Mouse (Mus musculus) macrophage (primary cell): Measurements from ENCODE around the gene Prkag2. TPM values are rescaled to one million over a fixed set of nuclear protein-coding genes. Genes with fewer than 3 reads are reported as not detected.

Source experiments
- H3K27ac ChIP-seq: fragments of 350-480 bp; formaldehyde crosslinking; 2 replicates; pipeline ENCODE4 v1.9.0; 2021
- H3K36me3 ChIP-seq: fragments of 350-480 bp; formaldehyde crosslinking; 2 replicates; pipeline ENCODE4 v1.9.0; 2021; ENCODE audit errors: inconsistent target
- H3K4me3 ChIP-seq: fragments of 350-480 bp; formaldehyde crosslinking; 2 replicates; pipeline ENCODE4 v1.9.0; 2021; ENCODE audit errors: inconsistent target
- H3K79me2 ChIP-seq: fragments of 350-480 bp; formaldehyde crosslinking; 2 replicates; pipeline ENCODE4 v1.9.0; 2021; ENCODE audit errors: inconsistent target
- WGBS: methylation state at CpG from one replicate; pipeline ENCODE4 v1.1.7; 2026; ENCODE audit warnings: inconsistent platforms; ENCODE audit not compliant: missing documents; 5-methylcytosine and 5-hydroxymethylcytosine counted together
- polyA plus RNA-seq: library from polyadenylated mRNA; stranded (reverse); fragments of 250-400 nt; gene quantifications from 3 replicates; pipeline ENCODE4 v1.2.4, GENCODE M21; 2018; ENCODE audit warnings: inconsistent platforms

Prkag2 gene
- polyA plus RNA-seq, 1 experiment from 2014 or later, result 28.2 TPM

DNA sequence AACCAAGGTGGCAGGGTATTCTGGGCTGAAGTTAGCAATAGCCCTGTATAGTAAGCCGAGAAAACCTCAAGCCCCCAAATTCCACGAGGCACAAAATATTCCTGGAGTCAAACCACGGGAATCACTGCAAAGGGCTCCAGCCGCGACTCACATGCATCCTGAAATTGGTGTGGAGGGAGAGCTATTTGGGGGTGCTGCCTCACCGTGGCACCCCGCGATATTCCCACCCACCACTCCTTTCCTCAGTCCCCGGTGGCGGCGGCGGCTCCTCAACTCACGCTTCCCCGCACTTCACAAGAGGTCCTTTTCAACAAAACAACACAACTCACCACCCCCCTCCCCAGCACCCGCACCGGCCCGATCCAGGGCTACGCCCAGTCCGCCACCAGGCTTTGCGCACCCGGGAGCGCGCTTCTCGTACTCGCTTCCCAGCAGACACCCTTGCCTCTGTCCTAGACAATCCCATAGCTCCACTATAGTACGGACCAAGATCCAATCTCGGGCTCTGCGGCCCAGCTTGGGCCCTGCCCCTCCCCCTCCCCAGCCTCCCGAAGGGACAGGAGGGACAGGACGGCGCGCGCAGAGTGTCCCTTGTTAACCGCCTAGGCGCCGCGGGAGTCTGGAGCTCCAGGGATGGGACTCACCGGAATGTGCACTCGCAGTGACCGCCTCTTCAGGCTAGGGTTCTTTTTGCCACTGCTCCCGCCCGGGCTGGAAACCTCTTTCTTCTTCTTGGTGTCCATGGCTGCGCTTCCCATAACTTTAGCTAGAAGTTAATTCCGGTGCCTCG, 880 bp downstream of the Prkag2 start:
- peaks cover 56% of the 10 kb centered on the region for H3K79me2 ChIP-seq
- no peaks in the 10 kb centered on the region for H3K36me3 ChIP-seq
- peak overlapping the region; percentile 84 for H3K4me3 ChIP-seq
- WGBS, result 1% methylated on average over 43 of the region's 45 CpGs
- peak overlapping the region; percentile 77 for H3K27ac ChIP-seq

DNA sequence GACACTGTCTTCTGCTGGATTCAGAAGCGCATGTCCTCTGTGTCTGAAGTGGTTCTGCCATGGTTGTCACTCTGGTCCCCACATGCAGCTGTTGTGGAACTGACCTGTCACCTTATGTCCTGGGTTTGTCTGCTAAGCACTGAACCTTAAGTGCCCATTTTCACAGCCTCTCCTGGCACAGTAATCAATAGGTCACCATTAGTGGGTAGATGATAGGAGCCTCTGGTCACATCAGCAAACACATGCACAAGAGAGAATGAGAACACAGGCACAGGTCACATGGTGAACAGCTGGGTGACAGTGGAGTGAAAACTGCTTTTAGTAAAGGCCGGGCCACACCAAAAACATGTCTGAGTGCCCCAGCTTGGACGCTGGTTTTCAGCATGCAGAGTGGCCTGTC, 2.6 kb downstream of the Prkag2 start:
- H3K27ac ChIP-seq, result no peak overlapping the region
- H3K36me3 ChIP-seq, result no peaks in the 10 kb centered on the region
- 97% methylated on average over 3 of the region's 3 CpGs for WGBS
- H3K79me2 ChIP-seq, result peaks cover 72% of the 10 kb centered on the region
- H3K4me3 ChIP-seq, result no peak overlapping the region

DNA sequence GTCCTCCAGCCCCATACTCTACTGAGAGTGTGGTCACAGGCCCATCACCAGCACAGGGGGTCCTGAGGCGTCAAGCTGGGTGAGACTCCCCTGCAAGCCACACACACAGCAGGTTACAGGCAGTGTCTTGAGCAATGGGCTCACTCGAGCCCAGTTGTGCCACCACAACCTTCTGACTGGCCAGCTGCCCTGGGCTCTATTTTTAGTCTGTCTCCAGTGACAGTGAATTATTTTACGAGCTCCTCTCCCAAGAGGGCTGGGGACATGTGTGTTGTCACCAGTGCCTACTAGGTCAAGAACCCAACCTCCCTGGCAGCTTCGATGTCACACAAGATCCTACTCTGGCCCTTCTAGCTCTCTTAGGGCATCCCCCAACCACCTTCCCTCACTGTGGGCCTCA, 4.0 kb downstream of the Prkag2 start:
- Histone ChIP-seq H3K27ac (no peak overlapping the region), H3K79me2 (peaks cover 87% of the 10 kb centered on the region), H3K4me3 (no peak overlapping the region), H3K36me3 (no peaks in the 10 kb centered on the region)
- WGBS, result 70% methylated on average over 3 of the region's 4 CpGs

GRCm38 (mm10) chr5:25092630-25093245, 7.7 kb downstream of the Prkag2 start:
- 60% methylated on average over 8 of the region's 8 CpGs for WGBS
- Histone ChIP-seq H3K4me3 (no peak overlapping the region), H3K79me2 (peaks cover 95% of the 10 kb centered on the region), H3K27ac (no peak overlapping the region), H3K36me3 (no peaks in the 10 kb centered on the region)

GRCm38 (mm10) chr5:25089258-25089972, 11.0 kb downstream of the Prkag2 start:
- Histone ChIP-seq H3K4me3 (no peak overlapping the region), H3K79me2 (peaks cover 78% of the 10 kb centered on the region), H3K36me3 (no peaks in the 10 kb centered on the region), H3K27ac (no peak overlapping the region)
- 69% methylated on average over 5 of the region's 6 CpGs for WGBS

DNA sequence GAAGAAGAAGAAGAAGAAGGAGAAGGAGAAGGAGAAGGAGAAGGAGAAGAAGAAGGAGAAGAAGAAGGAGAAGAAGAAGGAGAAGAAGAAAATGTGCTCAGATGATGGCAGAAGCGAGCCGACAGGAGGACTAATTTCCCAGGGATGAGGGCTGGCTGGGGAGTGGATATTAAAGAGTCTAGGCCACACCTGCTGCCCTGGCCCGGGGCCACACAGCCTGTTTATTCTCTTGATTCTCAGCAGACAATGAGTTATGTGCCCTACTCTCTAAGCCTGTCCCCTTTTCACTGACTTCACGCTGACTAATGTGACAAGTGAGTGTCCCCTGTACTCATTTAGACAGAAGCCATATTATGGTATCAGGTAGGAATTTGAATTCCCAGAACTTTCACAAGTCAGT, 11.8 kb downstream of the Prkag2 start:
- peaks cover 73% of the 10 kb centered on the region for H3K79me2 ChIP-seq
- no peaks in the 10 kb centered on the region for H3K36me3 ChIP-seq
- no peak overlapping the region for H3K27ac ChIP-seq
- 94% methylated on average over 4 of the region's 4 CpGs for WGBS
- H3K4me3 ChIP-seq, result no peak overlapping the region

- H3K27ac ChIP-seq, result peak overlapping the region; percentile 92; the same call in 1 of the 2 replicates
- peaks cover 68% of the 10 kb centered on the region for H3K79me2 ChIP-seq
- H3K4me3 ChIP-seq, result no peak overlapping the region
- WGBS, result 65% methylated on average over 10 of the region's 13 CpGs
- no peaks in the 10 kb centered on the region for H3K36me3 ChIP-seq
These were observed 12.3 kb downstream of the Prkag2 start for GRCm38 (mm10) chr5:25088111-25088510.

DNA sequence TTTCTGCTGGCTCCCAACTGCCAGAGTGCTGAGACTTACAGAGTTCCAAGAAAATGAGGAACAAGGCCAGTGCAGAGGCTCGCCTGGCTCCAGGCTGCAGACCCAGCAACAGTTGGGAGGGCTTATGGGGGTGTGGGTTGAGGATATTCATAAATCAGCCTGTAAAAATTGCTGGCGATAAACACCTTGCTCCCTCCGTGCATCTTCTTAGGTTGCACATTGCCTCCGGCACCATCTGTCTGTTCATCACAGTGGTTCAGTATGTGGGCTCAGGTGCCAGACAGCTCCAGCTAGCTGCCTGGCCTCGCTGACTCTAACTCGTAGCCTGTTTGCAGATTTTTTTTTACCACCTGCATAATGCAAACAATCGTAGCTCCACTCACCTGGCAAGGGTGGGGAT, 13.4 kb downstream of the Prkag2 start:
- H3K4me3 ChIP-seq, result no peak overlapping the region
- H3K36me3 ChIP-seq, result no peaks in the 10 kb centered on the region
- 53% methylated on average over 6 of the region's 7 CpGs for WGBS
- H3K79me2 ChIP-seq, result peaks cover 57% of the 10 kb centered on the region
- peak overlapping the region; percentile 92 for H3K27ac ChIP-seq

GRCm38 (mm10) chr5:25086234-25086633, 14.2 kb downstream of the Prkag2 start:
- Histone ChIP-seq H3K4me3 (no peak overlapping the region), H3K79me2 (peaks cover 50% of the 10 kb centered on the region), H3K36me3 (no peaks in the 10 kb centered on the region), H3K27ac (peak overlapping the region; percentile 92)
- WGBS, result 31% methylated on average over 4 of the region's 4 CpGs

DNA sequence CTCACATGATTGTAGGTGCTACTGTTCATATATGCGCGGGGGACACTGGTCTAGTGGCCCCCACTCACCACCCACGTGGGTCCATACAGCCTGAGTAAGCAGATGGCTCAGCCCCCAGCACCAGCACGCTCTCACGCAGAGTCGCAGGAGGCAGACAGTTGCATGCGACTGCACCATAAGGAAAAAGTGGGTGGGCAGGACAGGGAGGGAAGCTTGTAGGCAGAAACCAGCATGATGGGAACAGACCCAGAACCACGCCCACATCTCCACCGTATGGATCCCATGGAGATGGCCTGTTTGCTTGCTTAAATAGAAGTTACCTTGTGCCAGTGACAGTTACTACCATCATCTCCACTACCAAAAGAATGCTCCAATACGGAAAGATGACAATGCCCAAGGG, 15.3 kb downstream of the Prkag2 start:
- Histone ChIP-seq H3K79me2 (peaks cover 49% of the 10 kb centered on the region), H3K4me3 (no peak overlapping the region), H3K27ac (no peak overlapping the region), H3K36me3 (no peaks in the 10 kb centered on the region)
- 94% methylated on average over 10 of the region's 10 CpGs for WGBS

GRCm38 (mm10) chr5:25083816-25084215, 16.6 kb downstream of the Prkag2 start:
- H3K36me3 ChIP-seq, result no peaks in the 10 kb centered on the region
- WGBS, result 49% methylated on average over 7 of the region's 7 CpGs
- peak overlapping the region; percentile 70 for H3K27ac ChIP-seq
- peaks cover 49% of the 10 kb centered on the region for H3K79me2 ChIP-seq
- H3K4me3 ChIP-seq, result no peak overlapping the region

DNA sequence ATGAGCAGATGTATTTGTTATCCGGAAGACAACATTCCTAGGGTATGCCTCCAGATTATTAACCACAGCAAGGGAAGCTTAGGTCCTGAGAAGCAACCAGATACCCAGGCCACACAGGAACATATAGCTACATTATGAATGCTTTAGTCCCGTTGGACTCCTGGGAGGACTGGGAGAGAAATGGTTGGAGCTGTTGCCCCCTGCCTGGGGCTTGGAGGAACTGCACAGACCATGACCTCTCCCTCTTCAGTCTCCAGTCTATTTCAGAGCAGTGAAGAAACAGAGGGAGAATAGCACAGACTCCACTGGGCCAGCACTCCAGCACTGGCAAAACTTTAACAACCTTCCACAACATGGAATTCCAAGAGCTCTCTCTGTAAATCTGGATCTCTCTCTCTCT, 17.9 kb downstream of the Prkag2 start:
- Histone ChIP-seq H3K4me3 (no peak overlapping the region), H3K36me3 (no peaks in the 10 kb centered on the region), H3K27ac (peak overlapping the region; percentile 79), H3K79me2 (peaks cover 55% of the 10 kb centered on the region)
- 50% methylated on average over 2 of the region's 2 CpGs for WGBS

- Histone ChIP-seq H3K36me3 (no peaks in the 10 kb centered on the region), H3K79me2 (peaks cover 60% of the 10 kb centered on the region), H3K4me3 (no peak overlapping the region), H3K27ac (peak overlapping the region; percentile 79)
- 2% methylated on average over 16 of the region's 16 CpGs for WGBS
These were observed 18.9 kb downstream of the Prkag2 start for GRCm38 (mm10) chr5:25081545-25081944.

DNA sequence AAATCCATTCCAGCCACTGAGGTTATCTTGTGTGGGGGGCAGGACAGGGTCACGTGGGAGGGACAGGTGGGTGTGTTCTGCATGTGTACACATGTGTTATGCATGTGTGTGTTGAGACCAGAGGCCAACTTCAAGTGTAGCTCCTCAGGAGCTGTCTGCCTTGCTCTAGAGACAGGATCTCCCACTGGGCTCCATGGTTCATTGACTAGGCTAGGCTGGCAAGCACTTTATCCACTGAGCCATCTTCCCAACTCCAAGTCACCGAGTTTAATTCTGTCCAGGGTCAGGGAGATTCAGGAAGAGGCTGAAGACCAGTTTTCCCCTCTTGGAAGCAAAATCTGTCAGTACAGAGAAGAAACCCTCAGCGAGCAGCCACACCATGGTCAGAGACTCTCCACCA, 19.4 kb downstream of the Prkag2 start:
- 58% methylated on average over 3 of the region's 3 CpGs for WGBS
- Histone ChIP-seq H3K79me2 (peaks cover 60% of the 10 kb centered on the region), H3K36me3 (no peaks in the 10 kb centered on the region), H3K27ac (peak overlapping the region; percentile 79), H3K4me3 (no peak overlapping the region)

GRCm38 (mm10) chr5:25080438-25080945, 19.9 kb downstream of the Prkag2 start:
- no peak overlapping the region for H3K4me3 ChIP-seq
- H3K79me2 ChIP-seq, result peaks cover 57% of the 10 kb centered on the region
- no peaks in the 10 kb centered on the region for H3K36me3 ChIP-seq
- WGBS, result 93% methylated on average over 9 of the region's 9 CpGs
- H3K27ac ChIP-seq, result peak overlapping the region; percentile 79; the same call in 1 of the 2 replicates
